Mouse (Mus musculus): ENCODE measurements around the gene Ccr1. TPM values are rescaled to one million over a fixed set of nuclear protein-coding genes. Genes with fewer than 3 reads are reported as not detected.

Gene Ccr1
- polyA plus RNA-seq, 2 experiments, result 1.4 to 2.0 TPM

DNA sequence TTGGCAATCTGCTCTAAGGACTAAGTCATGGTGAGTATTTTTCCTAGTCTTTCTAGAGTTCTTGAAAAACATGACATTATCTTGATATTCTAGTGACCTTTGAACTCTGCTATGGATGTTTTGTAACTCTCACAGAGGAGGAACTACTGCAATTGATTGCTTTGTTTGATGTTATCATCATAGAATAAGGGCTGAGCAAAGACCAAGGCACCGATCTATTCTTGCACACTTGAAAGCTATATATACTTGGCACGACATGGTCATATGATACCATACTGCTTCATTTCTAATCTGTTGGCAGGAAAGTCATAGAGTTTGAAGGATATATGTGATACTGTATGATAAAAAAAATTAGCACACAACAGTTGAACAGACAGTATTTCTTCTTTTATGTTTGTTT lies 31.3 kb upstream of the Ccr1 start:
- 55% methylated on average over 2 of the region's 2 CpGs for WGBS (ENCODE audit: insufficient replicate concordance)
- Histone ChIP-seq H3K27me3 (ENCODE audit: control insufficient read depth, insufficient read depth, low read length) (no peaks in the 10 kb centered on the region), H3K27ac (no peak overlapping the region), H3K4me2 (ENCODE audit: low read depth) (no peak overlapping the region), H3K4me1 (replicated peaks; ENCODE audit: control insufficient read depth in 2 of 2, insufficient read depth in 2 of 2, low read length in 1 of 2) (peaks cover 5 to 9% of the 10 kb centered on the region in 2 experiments), H3K9me3 (ENCODE audit: control insufficient read depth, low read length) (no peaks in the 10 kb centered on the region), H3K36me3 (replicated peaks; ENCODE audit: control insufficient read depth, insufficient read depth, low read depth) (no peaks in the 10 kb centered on the region), H3K4me3 (ENCODE audit: insufficient read depth in 1 of 2, low read depth in 2 of 2, low read length in 2 of 2) (no peak overlapping the region), H3K9ac (replicated peaks) (no peak overlapping the region)
- no peak for ATAC-seq (ENCODE audit: insufficient read depth)
- DNase-seq (ENCODE audit: low read depth in 3 of 3, low spot score in 3 of 3), result no peak
- TF ChIP-seq EP300 (IDR thresholded peaks at IDR 0.05; ENCODE audit: low read depth) (no peak), CTCF (IDR thresholded peaks at IDR 0.05; ENCODE audit: low read depth) (no peak)

DNA sequence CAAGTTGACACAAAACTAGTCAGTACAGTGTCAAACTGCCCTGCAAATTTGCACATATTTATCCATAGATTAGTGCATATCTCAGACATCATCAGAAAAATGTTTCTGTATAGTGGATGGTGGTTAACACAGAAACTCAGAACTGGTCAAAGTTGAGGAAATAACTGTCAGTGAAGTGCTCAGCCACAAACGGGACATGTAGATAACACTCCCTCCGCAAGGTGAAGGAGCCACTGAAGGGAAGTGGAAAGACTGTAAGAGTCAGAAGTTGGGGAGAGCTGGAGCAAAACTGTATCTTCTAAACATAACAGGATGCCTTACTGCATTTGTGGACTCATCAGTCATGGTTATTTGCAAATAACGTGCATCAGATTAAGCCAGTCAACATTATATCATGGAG lies 29.2 kb upstream of the Ccr1 start:
- Histone ChIP-seq H3K4me1 (replicated peaks; ENCODE audit: control insufficient read depth in 2 of 2, insufficient read depth in 2 of 2, low read length in 1 of 2) (peaks cover 5 to 9% of the 10 kb centered on the region in 2 experiments), H3K4me3 (ENCODE audit: insufficient read depth in 1 of 2, low read depth in 2 of 2, low read length in 2 of 2) (no peak overlapping the region), H3K36me3 (replicated peaks; ENCODE audit: control insufficient read depth, insufficient read depth, low read depth) (no peaks in the 10 kb centered on the region), H3K9ac (replicated peaks) (no peak overlapping the region), H3K27ac (no peak overlapping the region), H3K4me2 (ENCODE audit: low read depth) (no peak overlapping the region), H3K9me3 (ENCODE audit: control insufficient read depth, low read length) (no peaks in the 10 kb centered on the region), H3K27me3 (ENCODE audit: control insufficient read depth, insufficient read depth, low read length) (no peaks in the 10 kb centered on the region)
- no peak for ATAC-seq (ENCODE audit: insufficient read depth)
- no peak for DNase-seq (ENCODE audit: low read depth in 3 of 3, low spot score in 3 of 3)
- TF ChIP-seq EP300 (IDR thresholded peaks at IDR 0.05; ENCODE audit: low read depth) (no peak), CTCF (IDR thresholded peaks at IDR 0.05; ENCODE audit: low read depth) (no peak)
- WGBS (ENCODE audit: insufficient replicate concordance), result 10% methylated on average over 3 of the region's 3 CpGs

DNA sequence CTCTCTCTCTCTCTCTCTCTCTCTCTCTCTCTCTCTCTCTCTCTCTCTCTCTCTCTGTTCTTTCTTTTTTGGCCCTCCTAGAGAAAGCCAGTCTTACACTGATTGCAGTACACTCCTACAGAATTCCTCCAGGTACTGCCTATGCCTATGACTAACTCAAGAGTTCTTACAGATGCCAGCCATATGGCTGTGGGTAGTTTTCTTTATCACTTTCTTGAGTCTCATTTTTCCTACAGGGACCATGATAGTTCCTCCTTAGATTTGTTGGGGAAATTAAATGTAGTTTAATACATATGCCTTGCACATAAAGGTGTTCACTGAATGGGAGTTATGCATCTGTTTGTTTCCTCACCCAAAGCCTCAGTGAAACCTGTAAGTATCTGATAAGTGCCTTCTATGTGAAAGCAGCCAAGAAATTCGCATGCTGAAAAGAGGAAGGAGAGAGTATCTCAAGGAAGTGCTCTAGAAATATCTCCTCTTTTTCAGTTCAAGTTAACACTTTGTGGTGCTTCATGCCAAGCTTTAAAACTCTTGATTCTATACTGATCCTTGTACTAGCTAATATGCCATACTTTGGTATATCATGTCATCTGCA lies 22.9 kb upstream of the Ccr1 start:
- H3K27ac ChIP-seq, result no peak overlapping the region
- no peak overlapping the region for H3K9ac ChIP-seq (replicated peaks)
- no peak overlapping the region for H3K4me2 ChIP-seq (ENCODE audit: low read depth)
- no peaks in the 10 kb centered on the region for H3K27me3 ChIP-seq (ENCODE audit: control insufficient read depth, insufficient read depth, low read length)
- DNase-seq (ENCODE audit: low read depth in 3 of 3, low spot score in 3 of 3) (no peak), ATAC-seq (ENCODE audit: insufficient read depth) (peak; percentile 57; the same call in 1 of the 2 replicates)
- H3K9me3 ChIP-seq (ENCODE audit: control insufficient read depth, low read length), result no peaks in the 10 kb centered on the region
- TF ChIP-seq CTCF (IDR thresholded peaks at IDR 0.05; ENCODE audit: low read depth) (no peak), EP300 (IDR thresholded peaks at IDR 0.05; ENCODE audit: low read depth) (no peak)
- H3K4me1 ChIP-seq (replicated peaks; ENCODE audit: control insufficient read depth in 2 of 2, insufficient read depth in 2 of 2, low read length in 1 of 2), result peaks cover 9 to 12% of the 10 kb centered on the region in 2 experiments
- H3K36me3 ChIP-seq (replicated peaks; ENCODE audit: control insufficient read depth, insufficient read depth, low read depth), result no peaks in the 10 kb centered on the region
- 0% methylated on average over 1 of the region's 1 CpGs for WGBS (ENCODE audit: insufficient replicate concordance)
- no peak overlapping the region for H3K4me3 ChIP-seq (ENCODE audit: insufficient read depth in 1 of 2, low read depth in 2 of 2, low read length in 2 of 2)

DNA sequence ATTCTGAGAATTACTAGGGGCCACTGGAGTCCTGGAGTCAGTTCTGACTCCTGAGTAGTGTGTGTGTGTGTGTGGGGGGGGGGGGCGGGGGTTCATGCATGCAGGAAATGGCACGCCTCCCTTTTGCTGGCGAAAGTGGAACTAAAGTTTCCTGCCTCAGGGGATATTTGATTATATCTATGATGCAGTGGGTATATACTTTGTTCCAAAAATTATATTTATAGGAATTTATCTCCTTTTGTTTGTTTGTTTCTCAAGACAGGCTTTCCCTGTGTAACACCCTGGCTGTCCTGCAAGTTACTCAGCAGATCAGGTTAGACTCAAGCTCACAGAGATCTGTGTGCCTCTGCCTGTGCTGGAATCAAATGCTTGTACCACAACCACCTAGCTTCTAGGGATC lies 21.2 kb upstream of the Ccr1 start:
- DNase-seq (ENCODE audit: low read depth in 3 of 3, low spot score in 3 of 3), result no peak
- H3K4me2 ChIP-seq (ENCODE audit: low read depth), result no peak overlapping the region
- H3K36me3 ChIP-seq (replicated peaks; ENCODE audit: control insufficient read depth, insufficient read depth, low read depth), result no peaks in the 10 kb centered on the region
- H3K4me1 ChIP-seq (replicated peaks; ENCODE audit: control insufficient read depth in 2 of 2, insufficient read depth in 2 of 2, low read length in 1 of 2), result peaks cover 21 to 22% of the 10 kb centered on the region in 2 experiments
- H3K27ac ChIP-seq, result no peak overlapping the region
- ATAC-seq (ENCODE audit: insufficient read depth), result no peak
- TF ChIP-seq CTCF (IDR thresholded peaks at IDR 0.05; ENCODE audit: low read depth), result no peak
- no peak for TF ChIP-seq EP300 (IDR thresholded peaks at IDR 0.05; ENCODE audit: low read depth)
- H3K27me3 ChIP-seq (ENCODE audit: control insufficient read depth, insufficient read depth, low read length), result no peaks in the 10 kb centered on the region
- 30% methylated on average over 3 of the region's 3 CpGs for WGBS (ENCODE audit: insufficient replicate concordance)
- no peak overlapping the region for H3K9ac ChIP-seq (replicated peaks)
- H3K4me3 ChIP-seq (ENCODE audit: insufficient read depth in 1 of 2, low read depth in 2 of 2, low read length in 2 of 2), result no peak overlapping the region
- no peaks in the 10 kb centered on the region for H3K9me3 ChIP-seq (ENCODE audit: control insufficient read depth, low read length)

DNA sequence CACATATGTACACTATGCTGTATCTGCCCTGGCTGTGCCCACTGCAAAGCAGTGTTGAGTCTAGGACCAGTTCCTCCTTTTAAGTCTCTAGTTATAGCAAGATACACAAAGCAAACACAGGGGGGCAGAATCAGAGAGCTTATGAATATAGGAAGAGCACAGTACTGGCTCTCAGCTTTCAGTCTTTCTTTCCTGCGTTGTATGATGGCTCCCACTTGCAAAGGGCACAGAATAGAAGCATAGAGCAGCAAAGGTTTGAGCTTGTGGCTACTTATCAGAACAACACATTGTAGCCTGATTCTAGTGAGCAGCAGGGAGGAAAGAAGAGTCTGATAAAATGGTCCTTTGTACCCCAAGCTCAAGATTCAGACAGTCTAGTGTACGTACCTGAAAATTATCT lies 17.7 kb upstream of the Ccr1 start:
- Histone ChIP-seq H3K27ac (no peak overlapping the region), H3K4me2 (ENCODE audit: low read depth) (no peak overlapping the region), H3K4me3 (ENCODE audit: insufficient read depth in 1 of 2, low read depth in 2 of 2, low read length in 2 of 2) (no peak overlapping the region), H3K9me3 (ENCODE audit: control insufficient read depth, low read length) (no peaks in the 10 kb centered on the region), H3K9ac (replicated peaks) (no peak overlapping the region), H3K4me1 (replicated peaks; ENCODE audit: control insufficient read depth in 2 of 2, insufficient read depth in 2 of 2, low read length in 1 of 2) (peaks cover 30 to 43% of the 10 kb centered on the region in 2 experiments), H3K36me3 (replicated peaks; ENCODE audit: control insufficient read depth, insufficient read depth, low read depth) (no peaks in the 10 kb centered on the region), H3K27me3 (ENCODE audit: control insufficient read depth, insufficient read depth, low read length) (no peaks in the 10 kb centered on the region)
- peak; percentile 43; the same call in 1 of the 2 replicates for TF ChIP-seq CTCF (IDR thresholded peaks at IDR 0.05; ENCODE audit: low read depth)
- no peak; the same call in 1 of the 2 replicates for TF ChIP-seq EP300 (IDR thresholded peaks at IDR 0.05; ENCODE audit: low read depth)
- peak; percentile 53 for ATAC-seq (ENCODE audit: insufficient read depth)
- DNase-seq (ENCODE audit: low read depth in 3 of 3, low spot score in 3 of 3), result peak in 1 of 3 experiments; percentile 51
- WGBS (ENCODE audit: insufficient replicate concordance), result 15% methylated on average over 2 of the region's 2 CpGs

All from liver, embryonic 14.5 days (tissue).